Comparison of ENCODE assay signal across 15 mouse cellular contexts in the genomic region with DNA sequence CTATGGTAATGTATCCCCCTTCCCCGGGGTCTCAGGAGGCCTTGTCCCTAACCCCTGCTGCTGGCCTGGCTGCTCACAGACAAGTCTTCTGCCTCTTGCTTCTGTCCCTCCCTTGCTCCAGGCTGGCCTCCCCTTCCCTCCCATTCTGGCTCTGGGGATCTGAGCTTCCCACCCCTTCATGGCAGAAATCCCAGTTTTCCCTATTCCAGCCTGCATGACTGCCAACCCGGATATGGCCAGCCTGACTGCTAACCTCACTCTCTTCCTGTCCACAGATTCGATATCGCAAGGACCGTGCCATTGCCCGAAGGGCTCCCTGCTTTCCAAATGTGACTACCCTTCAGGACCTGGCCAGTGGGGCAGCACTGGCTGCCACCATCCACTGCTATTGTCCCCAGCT. TPM values are rescaled to one million over a fixed set of nuclear protein-coding genes. Genes with fewer than 3 reads are reported as not detected.
DNase-seq lines count a peak whose midpoint lies in the region; ATAC-seq and TF ChIP-seq lines count a peak whose summit lies in the region.
"Had no signal": no experiment of that assay in that cellular context is flagged by ENCODE, and none has a peak within 500 bp of the region (broad histone marks: within the 10 kb centered on the region; RNA-seq: fewer than 3 reads in every experiment).

No protein-coding gene starts in this region.

- no peak overlapping the region for H3K27ac ChIP-seq in brown adipose tissue, adult 24 weeks (replicated peaks; ENCODE audit: low read depth, low read length)
- no peak overlapping the region for H3K27ac ChIP-seq in heart, embryonic 14.5 days (replicated peaks in 1 of 2; ENCODE audit: control insufficient read depth in 1 of 2, insufficient read depth in 1 of 2, low read depth in 2 of 2, low read length in 2 of 2)
- no peak overlapping the region for H3K27ac ChIP-seq in thymus, adult 2 months (ENCODE audit: control insufficient read depth, insufficient read depth, low read length)
- H3K27ac ChIP-seq in hindbrain, embryonic 16.5 days (ENCODE audit: low read depth, low read length): no peak overlapping the region; the same call in 1 of the 2 replicates
- H3K27ac ChIP-seq: embryonic facial prominence, embryonic 13.5 days; limb, embryonic 13.5 days had no signal

- peak; percentile 34 to 45 for DNase-seq in kidney, postnatal 4 days
- DNase-seq in kidney, adult 11 months: no peak
- peak; percentile 31 for DNase-seq in lung, postnatal 25 days (ENCODE audit: low spot score)
- no peak for DNase-seq in thymus, adult 2 months
- no peak for DNase-seq in thymus, postnatal 4 days
- DNase-seq: adrenal gland, adult 8-10 months; cerebellum, adult 8-10 months had no signal

- peak; percentile 40 for ATAC-seq in heart, embryonic 14.5 days (ENCODE audit: insufficient number of reproducible peaks, insufficient read depth, low FRiP score, low read depth)
- ATAC-seq in hindbrain, embryonic 16.5 days: no peak
- ATAC-seq: inflammation-experienced regulatory T-cells, adult 6 months had no signal

- peaks cover 4% of the 10 kb centered on the region for H3K4me1 ChIP-seq in brown adipose tissue, adult 24 weeks (ENCODE audit: control insufficient read depth, insufficient read depth, insufficient read length, low read length)
- peaks cover 0 to 2% of the 10 kb centered on the region in 2 experiments; a peak in 1 of 4 replicates for H3K4me1 ChIP-seq in heart, embryonic 14.5 days (ENCODE audit: control insufficient read depth in 2 of 2, insufficient read depth in 2 of 2, low read length in 2 of 2)
- H3K4me1 ChIP-seq in thymus, adult 2 months (replicated peaks; ENCODE audit: control insufficient read depth, insufficient read depth, low read length): no peaks in the 10 kb centered on the region
- H3K4me1 ChIP-seq in hindbrain, embryonic 16.5 days (ENCODE audit: control insufficient read depth, insufficient read depth, low read depth, low read length): no peaks in the 10 kb centered on the region
- H3K4me1 ChIP-seq: embryonic facial prominence, embryonic 13.5 days; limb, embryonic 13.5 days had no signal

- no peak for TF ChIP-seq CTCF in thymus, adult 2 months (IDR thresholded peaks at IDR 0.05; ENCODE audit: borderline replicate concordance, control insufficient read depth, extremely low read depth, insufficient read depth, low read length, poor library complexity)

- H3K9ac ChIP-seq in heart, embryonic 14.5 days (ENCODE audit: low read length): no peak overlapping the region
- no peak overlapping the region for H3K9ac ChIP-seq in hindbrain, embryonic 16.5 days (ENCODE audit: low read depth, low read length)
- H3K9ac ChIP-seq: embryonic facial prominence, embryonic 13.5 days; limb, embryonic 13.5 days had no signal

- H3K36me3 ChIP-seq in heart, embryonic 14.5 days (ENCODE audit: control insufficient read depth, insufficient read depth, low read length): 0 out of 2 replicates have a peak, but pooled peaks cover 4% of the 10 kb centered on the region
- H3K36me3 ChIP-seq in thymus, adult 2 months (ENCODE audit: control insufficient read depth, insufficient read depth, low read length): no peaks in the 10 kb centered on the region
- peaks cover 58% of the 10 kb centered on the region for H3K36me3 ChIP-seq in hindbrain, embryonic 16.5 days (ENCODE audit: control insufficient read depth, insufficient read depth, low read length)
- H3K36me3 ChIP-seq: G1E had no signal

- 80% methylated on average over 6 of the region's 6 CpGs for WGBS in heart, embryonic 14.5 days
- WGBS in thymus, adult 2 months: 95% methylated on average over 6 of the region's 6 CpGs
- 94% methylated on average over 5 of the region's 6 CpGs for WGBS in hindbrain, embryonic 16.5 days

- TF ChIP-seq POLR2A in thymus, adult 2 months (IDR thresholded peaks at IDR 0.05; ENCODE audit: control insufficient read depth, extremely low read depth, insufficient read depth, low read length, poor library complexity): no peak

- H3K9me3 ChIP-seq in heart, embryonic 14.5 days (ENCODE audit: control insufficient read depth, low read length): no peaks in the 10 kb centered on the region
- H3K9me3 ChIP-seq in hindbrain, embryonic 16.5 days (ENCODE audit: control insufficient read depth, low read length): no peaks in the 10 kb centered on the region
- H3K9me3 ChIP-seq: embryonic facial prominence, embryonic 13.5 days; G1E; limb, embryonic 13.5 days had no signal

- H3K4me2 ChIP-seq in heart, embryonic 14.5 days (ENCODE audit: low read length): no peak overlapping the region
- no peak overlapping the region for H3K4me2 ChIP-seq in hindbrain, embryonic 16.5 days (ENCODE audit: low read length)
- H3K4me2 ChIP-seq: embryonic facial prominence, embryonic 13.5 days; limb, embryonic 13.5 days had no signal

- no peaks in the 10 kb centered on the region for H3K27me3 ChIP-seq in heart, embryonic 14.5 days (ENCODE audit: control insufficient read depth, insufficient read depth, low read length)
- H3K27me3 ChIP-seq in thymus, adult 2 months (ENCODE audit: control insufficient read depth, insufficient read depth, low read length): no peaks in the 10 kb centered on the region
- H3K27me3 ChIP-seq in hindbrain, embryonic 16.5 days (replicated peaks; ENCODE audit: control insufficient read depth, insufficient read depth, low read length): no peaks in the 10 kb centered on the region
- H3K27me3 ChIP-seq: embryonic facial prominence, embryonic 13.5 days; limb, embryonic 13.5 days had no signal

- peak overlapping the region; percentile 23 for H3K4me3 ChIP-seq in brown adipose tissue, adult 24 weeks (ENCODE audit: insufficient read depth, low read depth, low read length)
- H3K4me3 ChIP-seq in heart, embryonic 14.5 days (ENCODE audit: control insufficient read depth in 1 of 2, insufficient read depth in 1 of 2, low read depth in 1 of 2, low read length in 2 of 2): no peak overlapping the region
- H3K4me3 ChIP-seq in thymus, adult 2 months (ENCODE audit: control insufficient read depth, insufficient read depth, low read length): no peak overlapping the region
- H3K4me3 ChIP-seq in hindbrain, embryonic 16.5 days (ENCODE audit: low read length): no peak overlapping the region
- H3K4me3 ChIP-seq: embryonic facial prominence, embryonic 13.5 days; limb, embryonic 13.5 days had no signal

RNA-seq across cellular contexts. Expression of gene Camsap3, which starts 13.3 kb away (rescaled TPM):
- 11.3 and 14.4 TPM in 2 replicates for polyA plus RNA-seq in brown adipose tissue, adult 24 weeks (2012; ENCODE audit: insufficient read depth, insufficient read length, missing spikeins)
- 1.6 and 2.9 TPM in 2 replicates for polyA plus RNA-seq in heart, embryonic 14.5 days (2014; fragmentation: Nextera tagmentation; extraction: Ambion mirVana)
- 2.6 and 2.7 TPM in 2 replicates for polyA plus RNA-seq in thymus, adult 2 months (2012; rRNA removed)
- 42.3 and 47.8 TPM in 2 replicates for polyA plus RNA-seq in hindbrain, embryonic 16.5 days (2015; fragmentation: Nextera tagmentation; extraction: Ambion mirVana)
- polyA plus RNA-seq: G1E; inflammation-experienced regulatory T-cells, adult 6 months had no signal

RNA-seq across cellular contexts. Expression of gene Xab2, which starts 20.7 kb away (rescaled TPM):
- 11.9 and 12.2 TPM in 2 replicates for polyA plus RNA-seq in brown adipose tissue, adult 24 weeks (2012; ENCODE audit: insufficient read depth, insufficient read length, missing spikeins)
- polyA plus RNA-seq in heart, embryonic 14.5 days (2014; fragmentation: Nextera tagmentation; extraction: Ambion mirVana): 29.0 and 30.9 TPM in 2 replicates
- 128 and 133 TPM in 2 replicates for polyA plus RNA-seq in thymus, adult 2 months (2012; rRNA removed)
- polyA plus RNA-seq in hindbrain, embryonic 16.5 days (2015; fragmentation: Nextera tagmentation; extraction: Ambion mirVana): 46.7 and 51.4 TPM in 2 replicates

RNA-seq across cellular contexts. Expression of gene Pet100, which starts 20.9 kb away (rescaled TPM):
- polyA plus RNA-seq in brown adipose tissue, adult 24 weeks (2012; ENCODE audit: insufficient read depth, insufficient read length, missing spikeins): 387 and 399 TPM in 2 replicates
- polyA plus RNA-seq in heart, embryonic 14.5 days (2014; fragmentation: Nextera tagmentation; extraction: Ambion mirVana): 113 and 114 TPM in 2 replicates
- 4.7 and 6.9 TPM in 2 replicates for polyA plus RNA-seq in thymus, adult 2 months (2012; rRNA removed)
- polyA plus RNA-seq in hindbrain, embryonic 16.5 days (2015; fragmentation: Nextera tagmentation; extraction: Ambion mirVana): 65.3 and 73.2 TPM in 2 replicates

RNA-seq across cellular contexts. Expression of gene Pcp2, which starts 24.9 kb away (rescaled TPM):
- not detected in 2 replicates for polyA plus RNA-seq in brown adipose tissue, adult 24 weeks (2012; ENCODE audit: insufficient read depth, insufficient read length, missing spikeins)
- not detected in 2 replicates for polyA plus RNA-seq in heart, embryonic 14.5 days (2014; fragmentation: Nextera tagmentation; extraction: Ambion mirVana)
- 0.34 and 0.84 TPM in 2 replicates for polyA plus RNA-seq in thymus, adult 2 months (2012; rRNA removed)
- polyA plus RNA-seq in hindbrain, embryonic 16.5 days (2015; fragmentation: Nextera tagmentation; extraction: Ambion mirVana): 24.9 and 30.6 TPM in 2 replicates
- polyA plus RNA-seq: G1E; inflammation-experienced regulatory T-cells, adult 6 months; spleen, adult 2 months had no signal

RNA-seq across cellular contexts. Expression of gene Stxbp2, which starts 30.4 kb away (rescaled TPM):
- 45.5 and 96.4 TPM in 2 replicates for polyA plus RNA-seq in brown adipose tissue, adult 24 weeks (2012; ENCODE audit: insufficient read depth, insufficient read length, missing spikeins)
- polyA plus RNA-seq in heart, embryonic 14.5 days (2014; fragmentation: Nextera tagmentation; extraction: Ambion mirVana): 39.0 and 40.2 TPM in 2 replicates
- 260 and 262 TPM in 2 replicates for polyA plus RNA-seq in thymus, adult 2 months (2012; rRNA removed)
- polyA plus RNA-seq in hindbrain, embryonic 16.5 days (2015; fragmentation: Nextera tagmentation; extraction: Ambion mirVana): 39.3 and 42.5 TPM in 2 replicates

Comparison
In these comparisons a context has a peak if more than half of its experiments do, and no peak if none do; other contexts are left out.
1. DNase-seq: peak in kidney, postnatal 4 days (2 of 2) and lung, postnatal 25 days (single experiment); none in kidney, adult 11 months (single experiment), thymus, adult 2 months (single experiment) and thymus, postnatal 4 days (single experiment).